Mouse (Mus musculus) embryonic facial prominence, embryonic 11.5 days (tissue): Measurements from ENCODE around the gene Poc1b. TPM values are rescaled to one million over a fixed set of nuclear protein-coding genes. Genes with fewer than 3 reads are reported as not detected.
A peak's percentile ranks its signal among the peaks of the same experiment; 100 is the strongest.

Experiments
- ATAC-seq: fragments of 200-750 bp; cut with Nextera tagmentation; replicated peaks from 2 replicates; pipeline ENCODE4 v1.8.0; 2017; ENCODE audit warnings: low read depth; ENCODE audit not compliant: insufficient number of reproducible peaks, low FRiP score, low TSS enrichment
- DNase-seq: peaks from one replicate; pipeline ENCODE4 v3.0.0-alpha.2; 2015; ENCODE audit warnings: low spot score
- H3K27ac ChIP-seq: fragments of 300-500 bp; sonication (generic); replicated peaks from 2 replicates; pipeline ENCODE4 v1.5.1; 2014; ENCODE audit warnings: mild to moderate bottlenecking, low read depth, low read length, control low read depth
- H3K27me3 ChIP-seq: fragments of 300-500 bp; sonication (generic); 2 replicates; pipeline ENCODE4 v1.6.1; 2014; ENCODE audit warnings: mild to moderate bottlenecking, low read length, moderate library complexity, mixed read lengths; ENCODE audit not compliant: control insufficient read depth, insufficient read depth
- H3K36me3 ChIP-seq: fragments of 300-500 bp; sonication (generic); replicated peaks from 2 replicates; pipeline ENCODE4 v1.6.1; 2014; ENCODE audit warnings: low read depth, mild to moderate bottlenecking, low read length, moderate library complexity, mixed read lengths; ENCODE audit not compliant: control insufficient read depth, insufficient read depth
- H3K4me1 ChIP-seq: fragments of 300-500 bp; sonication (generic); 2 replicates; pipeline ENCODE4 v1.6.1; 2014; ENCODE audit warnings: low read length, mixed read lengths; ENCODE audit not compliant: control insufficient read depth, insufficient read depth
- H3K4me2 ChIP-seq: fragments of 300-500 bp; sonication (generic); 2 replicates; pipeline ENCODE4 v1.6.1; 2014; ENCODE audit warnings: low read depth, mild to moderate bottlenecking, control low read depth, low read length, moderate library complexity
- H3K4me3 ChIP-seq: fragments of 300-500 bp; sonication (generic); 2 replicates; pipeline ENCODE4 v1.5.1; 2014; ENCODE audit warnings: low read depth, low read length, control low read depth
- H3K9ac ChIP-seq: fragments of 300-500 bp; sonication (generic); replicated peaks from 2 replicates; pipeline ENCODE4 v1.6.1; 2014; ENCODE audit warnings: mild to moderate bottlenecking, control low read depth, low read length
- H3K9me3 ChIP-seq: fragments of 300-500 bp; sonication (generic); replicated peaks from 2 replicates; pipeline ENCODE4 v1.6.1; 2016; ENCODE audit warnings: mild to moderate bottlenecking, low read length, inconsistent platforms, mixed read lengths; ENCODE audit not compliant: control insufficient read depth
- WGBS: fragments of 180-500 bp; shearing (Covaris S2); extraction: QIAGEN DNeasy Blood & Tissue Kit; methylation state at CpG from one replicate; pipeline ENCODE4 v1.1.7; 2014; 5-methylcytosine and 5-hydroxymethylcytosine counted together
- polyA plus RNA-seq: library from polyadenylated mRNA; unstranded; fragments of >200 nt; fragmentation: Nextera tagmentation; extraction: Ambion mirVana; gene quantifications from 2 replicates; pipeline ENCODE4 v1.2.1, GENCODE M21; 2014

Gene Poc1b
- polyA plus RNA-seq, 1 experiment from 2014 or later, result 42.0 TPM

DNA sequence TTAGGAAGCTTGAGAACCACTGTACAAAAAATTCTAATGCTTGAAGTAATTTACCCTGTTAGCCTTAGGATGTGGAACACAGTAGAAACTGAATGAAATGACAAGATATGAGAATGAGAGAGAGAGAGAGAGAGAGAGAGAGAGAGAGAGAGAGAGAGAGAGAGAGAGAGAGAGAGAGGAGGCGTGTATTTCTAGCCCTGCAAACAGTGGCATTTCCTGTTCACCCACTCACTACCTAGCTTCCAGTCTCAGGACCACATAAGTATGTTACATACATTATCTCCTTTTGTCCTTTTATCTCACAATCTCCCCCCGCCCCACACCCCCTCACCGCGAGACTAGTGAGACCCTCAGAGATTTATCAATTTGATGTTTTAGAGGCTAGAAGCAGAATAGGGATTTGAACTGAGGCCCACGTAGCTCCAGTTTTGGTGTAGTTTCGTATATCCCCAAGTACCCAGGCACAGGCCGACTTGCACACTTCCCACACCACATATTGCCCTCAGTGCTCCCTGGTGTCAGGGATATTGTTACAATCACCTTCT, 134.5 kb downstream of the Poc1b start:
- 84% methylated on average over 7 of the region's 7 CpGs for WGBS
- Histone ChIP-seq H3K4me1 (0 out of 2 replicates have a peak, but pooled peaks cover 3% of the 10 kb centered on the region), H3K36me3 (no peaks in the 10 kb centered on the region), H3K9me3 (no peaks in the 10 kb centered on the region), H3K4me3 (no peak overlapping the region), H3K9ac (no peak overlapping the region), H3K27me3 (no peaks in the 10 kb centered on the region), H3K27ac (no peak overlapping the region), H3K4me2 (no peak overlapping the region)
- no peak for ATAC-seq
- DNase-seq, result no peak

DNA sequence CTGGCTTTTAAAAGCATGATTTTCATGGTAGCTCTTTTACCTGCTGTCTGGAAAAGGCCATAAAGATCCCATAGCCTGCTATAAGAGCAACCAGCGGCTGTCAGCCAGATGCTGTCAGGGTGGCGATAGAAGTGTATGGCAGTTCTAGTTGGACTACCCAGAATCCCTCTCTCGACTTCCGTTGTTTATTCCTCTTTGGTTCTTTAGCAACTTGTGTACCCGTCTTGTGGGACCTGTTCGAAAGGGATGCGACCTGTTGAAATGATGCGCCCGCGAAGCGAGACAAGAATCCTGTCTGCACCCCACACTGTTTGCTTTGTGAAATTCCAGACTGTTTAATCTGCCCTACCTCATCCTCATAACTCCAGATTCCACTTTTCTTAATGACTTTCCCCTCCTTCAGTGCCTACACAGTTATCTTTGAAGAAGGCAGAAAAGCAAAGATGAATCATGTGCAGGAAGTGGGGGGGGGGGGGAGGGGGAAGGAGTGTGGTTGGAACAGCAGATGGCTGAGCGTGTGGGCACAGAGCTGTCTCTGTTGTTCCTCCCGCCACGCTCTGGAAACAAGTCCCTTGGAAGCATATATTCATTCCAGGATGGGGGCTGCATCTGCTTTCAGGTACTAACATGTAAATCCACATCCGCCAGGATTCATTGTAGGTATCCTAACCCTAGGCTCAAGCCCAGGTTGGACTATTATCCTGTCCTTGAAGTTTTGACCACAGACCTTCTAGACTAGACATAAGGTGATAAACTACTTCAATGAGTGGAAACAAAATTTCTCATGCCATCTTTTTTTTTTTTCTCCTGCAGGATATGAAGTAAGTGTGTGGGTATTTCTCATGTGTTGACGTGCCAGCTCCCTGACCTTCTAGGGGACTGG, 135.2 kb downstream of the Poc1b start:
- ATAC-seq (no peak), DNase-seq (peak; percentile 15)
- no peak overlapping the region for H3K4me3 ChIP-seq
- H3K27me3 ChIP-seq, result no peaks in the 10 kb centered on the region
- WGBS, result 75% methylated on average over 16 of the region's 16 CpGs
- H3K4me1 ChIP-seq, result 0 out of 2 replicates have a peak, but pooled peaks cover 3% of the 10 kb centered on the region
- H3K4me2 ChIP-seq, result no peak overlapping the region
- H3K9ac ChIP-seq, result no peak overlapping the region
- no peaks in the 10 kb centered on the region for H3K9me3 ChIP-seq
- no peaks in the 10 kb centered on the region for H3K36me3 ChIP-seq
- H3K27ac ChIP-seq, result no peak overlapping the region

DNA sequence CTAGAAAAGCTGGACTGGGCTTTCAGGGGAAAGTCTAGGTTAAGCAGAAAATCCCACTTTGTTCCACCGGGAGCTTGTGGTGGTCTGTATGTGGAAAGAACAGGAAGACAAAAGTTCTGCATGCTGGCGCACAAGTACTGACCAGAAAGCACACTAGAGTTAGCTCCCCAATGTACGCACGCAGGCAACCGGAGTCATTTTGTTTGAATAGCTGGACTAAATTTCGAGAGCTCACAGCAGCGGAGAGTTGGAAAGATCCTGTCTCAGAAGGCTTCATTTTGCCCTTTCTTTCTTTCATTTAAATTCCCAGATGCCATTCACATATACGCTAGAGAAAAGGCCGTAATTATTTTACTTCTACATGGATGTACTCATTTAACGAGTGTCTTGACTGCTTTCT, 135.9 kb downstream of the Poc1b start:
- DNase-seq (no peak), ATAC-seq (no peak)
- Histone ChIP-seq H3K27me3 (no peaks in the 10 kb centered on the region), H3K9me3 (no peaks in the 10 kb centered on the region), H3K4me1 (0 out of 2 replicates have a peak, but pooled peaks cover 3% of the 10 kb centered on the region), H3K4me3 (no peak overlapping the region), H3K36me3 (no peaks in the 10 kb centered on the region), H3K27ac (no peak overlapping the region), H3K9ac (no peak overlapping the region), H3K4me2 (no peak overlapping the region)
- WGBS, result 62% methylated on average over 10 of the region's 10 CpGs

DNA sequence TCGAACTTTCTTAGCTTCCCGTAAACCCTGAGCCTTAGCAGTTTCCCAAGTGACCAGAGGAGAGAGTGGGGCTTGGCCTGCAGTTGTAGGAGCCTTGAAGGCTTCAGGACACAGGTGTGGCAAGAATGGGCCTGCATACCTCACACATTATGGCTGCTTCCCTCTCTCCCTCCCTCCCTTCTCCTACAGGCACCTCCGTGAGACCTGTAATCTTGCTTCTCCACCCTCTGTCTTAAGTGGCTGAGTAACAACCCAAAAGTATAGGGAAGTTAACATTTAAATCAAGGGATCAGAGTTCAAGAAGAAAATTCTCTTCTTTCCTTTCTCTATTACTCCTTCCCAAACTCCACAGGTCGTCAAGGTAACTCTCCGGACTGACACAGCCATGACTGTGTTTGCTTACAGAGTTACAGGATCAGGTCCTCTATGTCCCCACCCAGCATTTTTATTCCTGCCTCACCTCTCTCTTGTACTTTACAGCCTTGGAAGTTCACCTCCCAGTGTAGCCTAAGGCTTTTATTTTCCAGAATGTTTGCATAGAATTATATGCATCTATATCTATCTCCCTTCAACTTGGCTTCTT, 137.2 kb downstream of the Poc1b start:
- WGBS, result 60% methylated on average over 5 of the region's 5 CpGs
- H3K9me3 ChIP-seq, result no peaks in the 10 kb centered on the region
- ATAC-seq (no peak), DNase-seq (no peak)
- no peak overlapping the region for H3K27ac ChIP-seq
- H3K4me3 ChIP-seq, result no peak overlapping the region
- H3K27me3 ChIP-seq, result no peaks in the 10 kb centered on the region
- H3K4me2 ChIP-seq, result no peak overlapping the region
- H3K36me3 ChIP-seq, result no peaks in the 10 kb centered on the region
- H3K9ac ChIP-seq, result no peak overlapping the region
- 0 out of 2 replicates have a peak, but pooled peaks cover 3% of the 10 kb centered on the region for H3K4me1 ChIP-seq

DNA sequence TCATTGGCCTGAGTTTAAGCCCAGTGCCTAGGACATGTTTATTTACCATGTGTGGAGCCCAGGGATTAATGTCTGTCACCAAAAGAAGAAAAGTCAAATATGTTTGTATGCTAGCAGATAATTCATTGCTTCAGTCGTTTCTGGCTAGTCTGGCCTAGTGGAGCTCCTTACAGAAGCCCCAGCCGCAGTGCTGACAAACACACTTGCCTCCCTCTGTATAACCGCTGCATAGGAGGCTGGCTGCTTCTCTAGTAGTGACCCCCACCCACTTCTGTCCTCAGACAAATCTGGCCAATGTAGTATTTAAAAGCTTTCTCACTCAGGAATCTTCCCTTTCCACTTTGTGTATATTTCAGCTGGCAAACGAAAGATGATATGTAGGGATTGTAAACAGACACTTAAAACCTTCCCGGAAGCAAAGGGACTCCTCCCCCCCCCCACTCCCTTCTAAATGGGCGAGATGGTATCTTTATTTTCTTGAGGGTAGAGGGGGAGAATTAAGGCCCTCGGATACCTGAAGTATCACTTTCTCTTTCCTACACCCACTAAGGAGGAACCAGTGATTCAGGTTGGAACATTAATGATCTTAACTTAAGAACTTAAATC, 137.9 kb downstream of the Poc1b start:
- DNase-seq (peak; percentile 9), ATAC-seq (no peak)
- Histone ChIP-seq H3K4me2 (no peak overlapping the region), H3K9ac (no peak overlapping the region), H3K36me3 (no peaks in the 10 kb centered on the region), H3K27ac (no peak overlapping the region), H3K27me3 (no peaks in the 10 kb centered on the region), H3K9me3 (no peaks in the 10 kb centered on the region), H3K4me3 (no peak overlapping the region), H3K4me1 (0 out of 2 replicates have a peak, but pooled peaks cover 3% of the 10 kb centered on the region)
- 37% methylated on average over 7 of the region's 7 CpGs for WGBS

DNA sequence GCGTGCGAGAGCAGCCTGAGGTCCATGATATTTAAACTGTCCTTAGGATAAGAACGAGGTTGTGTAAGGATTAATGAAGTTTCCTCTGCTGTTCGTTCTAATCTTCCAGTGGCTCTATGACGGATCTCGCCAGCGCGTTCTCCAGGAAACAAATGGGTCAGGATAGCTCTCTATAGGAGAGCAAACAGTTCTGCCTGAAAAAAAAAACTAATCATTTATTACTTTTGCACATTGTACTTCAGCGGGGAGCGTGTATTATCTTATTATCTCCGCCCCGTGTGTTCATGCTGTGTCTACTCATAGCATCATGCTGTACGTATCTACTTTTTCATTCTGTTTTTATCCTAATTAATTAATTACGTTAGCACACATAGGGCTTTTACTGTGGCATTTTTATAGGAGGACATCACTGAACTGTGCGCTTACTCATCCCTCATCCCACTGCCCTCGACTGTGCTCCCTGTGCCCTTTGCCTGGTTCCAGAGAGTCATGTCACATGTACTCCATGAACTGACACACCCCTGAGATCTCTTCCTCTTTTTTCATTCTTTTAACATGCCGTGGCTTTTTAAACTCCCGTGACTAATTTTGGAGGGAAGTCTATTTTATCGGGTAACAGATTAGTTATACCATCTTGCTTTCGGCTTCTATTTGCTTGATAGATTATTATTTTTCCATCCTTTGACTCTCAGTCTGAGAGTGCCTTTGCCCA, 140.1 kb downstream of the Poc1b start:
- Histone ChIP-seq H3K9ac (no peak overlapping the region), H3K4me2 (no peak overlapping the region), H3K27ac (no peak overlapping the region), H3K4me1 (0 out of 2 replicates have a peak, but pooled peaks cover 3% of the 10 kb centered on the region), H3K9me3 (no peaks in the 10 kb centered on the region), H3K4me3 (no peak overlapping the region), H3K36me3 (no peaks in the 10 kb centered on the region), H3K27me3 (no peaks in the 10 kb centered on the region)
- no peak for DNase-seq
- no peak for ATAC-seq
- WGBS, result 85% methylated on average over 20 of the region's 20 CpGs
